Mouse (Mus musculus) heart, postnatal 14 days (tissue): ENCODE measurements at regions not wholly inside any gene's neighbourhood (a gene's known extent, or its start where the extent isn't known, plus 50 kb on each side); places are given as distances from the start of the nearest gene placed in this dataset.

Experiments used
- DNase-seq, 2 experiments: peaks; one replicate each; pipeline ENCODE4 v3.0.0; 2021 to 2022
- intact Hi-C: fragments of 180-260 bp; cut with DNase I; formaldehyde crosslinking; loops from one replicate; pipeline ENCODE4 v1.15.1; 2025

DNA sequence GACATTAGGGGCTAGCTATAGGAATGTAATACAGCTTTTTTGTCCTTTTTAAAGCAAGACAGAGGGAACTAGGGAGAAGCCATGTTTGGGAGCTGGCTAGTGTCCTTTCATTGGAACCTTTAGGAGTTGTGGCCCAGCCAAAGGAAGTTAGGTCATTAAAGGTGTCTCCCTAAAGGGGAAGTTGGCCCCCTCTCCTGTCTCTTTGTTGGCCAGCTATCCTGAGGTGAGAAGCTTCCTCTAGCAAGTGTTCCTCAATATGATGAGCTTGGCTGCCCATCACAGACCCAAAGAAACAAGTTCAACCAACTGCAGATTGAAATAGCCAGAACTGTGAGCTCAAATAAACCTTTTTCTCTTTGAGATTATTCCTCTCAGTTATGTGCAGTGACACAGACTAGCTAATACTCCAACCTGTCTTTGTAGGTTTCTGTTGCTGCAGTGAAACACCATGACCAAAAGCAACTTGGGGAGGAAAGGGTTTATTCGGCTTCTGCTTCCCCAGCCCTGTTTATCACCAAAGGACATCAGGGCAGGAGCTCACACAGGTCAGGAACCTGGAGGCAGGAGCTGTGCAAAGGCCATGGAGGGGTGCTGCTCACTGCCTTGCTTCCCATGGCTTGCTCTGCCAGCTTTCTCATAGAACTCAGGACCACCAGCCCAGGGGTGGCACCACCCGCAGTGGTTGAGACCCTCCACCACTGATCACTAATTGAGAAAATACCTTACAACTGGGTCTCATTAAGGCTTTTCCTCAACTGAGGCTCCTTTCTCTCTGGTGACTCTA is 94.0 kb upstream of the Ccn6 start:
- intact Hi-C loops, result no loop called here
- no peak for DNase-seq

DNA sequence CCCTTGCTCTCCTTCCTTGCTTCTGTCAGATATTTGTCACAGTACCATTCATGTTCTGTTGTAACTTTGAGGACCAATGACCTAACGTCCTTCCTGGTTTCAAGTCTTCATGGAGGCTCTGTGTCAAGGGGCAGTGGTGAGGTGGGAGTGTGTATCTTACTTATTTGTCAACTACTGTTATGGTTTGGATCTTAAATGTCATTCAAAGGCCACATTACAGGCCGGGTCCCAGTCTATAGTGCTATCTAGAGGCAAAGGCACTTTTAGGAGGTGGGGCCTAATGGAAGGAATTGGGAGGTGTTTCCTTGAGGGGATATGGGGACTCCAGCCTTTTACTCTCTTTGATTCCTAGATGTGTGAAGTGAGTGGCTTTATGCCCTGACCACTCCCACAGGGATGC is 91.0 kb upstream of the Ccn6 start:
- no peak for DNase-seq
- intact Hi-C loops, result no loop called here

DNA sequence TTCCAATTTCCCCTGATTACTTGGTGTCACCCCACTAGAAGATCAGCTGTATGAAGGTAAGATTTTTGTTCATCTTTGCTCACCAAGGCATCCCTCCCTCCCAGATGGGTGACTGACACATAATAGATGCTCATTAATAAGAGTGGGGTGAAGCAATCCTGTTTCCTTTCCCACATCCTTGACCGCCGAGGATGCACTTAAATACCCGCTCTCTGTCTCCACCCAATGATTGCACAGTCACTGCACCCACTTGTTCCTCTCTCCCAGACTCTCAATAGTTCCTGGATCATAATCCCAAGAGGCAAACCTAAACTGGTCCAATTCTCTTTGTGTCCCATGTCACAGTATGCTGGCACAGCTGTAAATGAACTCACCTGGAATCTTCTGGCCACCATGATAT is 86.4 kb upstream of the Ccn6 start:
- intact Hi-C loops, result no loop called here
- no peak for DNase-seq

DNA sequence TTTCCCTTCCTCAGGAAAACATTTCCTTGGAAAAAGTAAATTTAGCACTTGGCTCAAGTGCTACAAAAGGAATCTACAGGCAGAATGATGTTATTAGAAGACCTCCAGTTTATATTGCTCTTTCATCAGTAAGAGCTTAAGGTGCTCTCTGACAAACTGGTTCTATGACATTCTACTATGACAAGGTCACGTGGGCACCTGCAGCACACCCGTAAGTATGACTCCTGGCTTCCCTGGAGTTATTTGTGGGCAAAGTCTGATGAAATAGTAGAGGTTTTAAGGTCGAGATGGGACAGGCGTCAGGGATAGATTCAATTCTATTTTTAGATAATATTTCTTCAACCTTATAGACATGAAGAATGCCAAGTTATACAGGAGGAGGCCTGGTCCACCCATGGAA is 84.9 kb upstream of the Ccn6 start:
- DNase-seq, result no peak
- intact Hi-C loops, result no loop called here

DNA sequence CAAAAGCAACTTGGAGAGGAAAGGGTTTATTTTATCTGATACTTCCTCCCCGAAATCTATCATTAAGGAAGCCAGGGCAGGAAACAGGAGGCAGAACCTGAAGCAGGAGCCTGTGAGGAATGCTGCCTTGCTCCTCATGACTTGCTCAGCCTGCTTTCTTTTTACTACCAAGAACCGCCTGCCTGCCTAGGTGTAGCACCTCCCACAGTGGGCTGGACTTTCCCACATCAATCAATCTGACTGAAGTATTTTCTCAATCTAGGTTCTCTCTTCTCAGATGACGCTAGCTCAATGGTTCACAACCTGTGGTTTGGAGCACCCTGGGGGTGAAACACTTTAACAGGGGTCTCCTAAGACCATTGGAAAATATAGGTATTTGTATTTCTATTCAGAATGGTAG is 83.4 kb upstream of the Ccn6 start:
- DNase-seq, result no peak
- intact Hi-C loops, result no loop called here

DNA sequence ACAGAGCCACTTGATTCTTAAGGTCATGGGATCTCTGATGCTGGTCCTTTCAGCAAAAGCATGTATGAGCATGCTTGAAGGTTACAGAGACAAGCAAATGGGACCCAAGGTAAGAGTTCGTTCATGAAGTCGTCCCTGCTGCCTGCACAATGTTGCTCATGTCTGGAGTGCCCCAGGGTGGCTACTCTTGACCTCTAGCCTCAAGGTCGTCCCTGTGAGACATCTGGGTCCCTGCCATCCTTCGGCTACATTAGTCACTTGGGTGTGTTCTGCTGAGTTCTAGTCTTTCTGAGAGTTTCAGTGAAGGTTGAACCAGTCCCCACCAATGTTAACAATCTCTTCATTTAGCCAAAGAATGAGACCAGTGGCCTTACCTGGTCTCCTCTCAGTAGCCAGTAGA is 81.5 kb upstream of the Ccn6 start:
- intact Hi-C loops, result no loop called here
- DNase-seq, result no peak

DNA sequence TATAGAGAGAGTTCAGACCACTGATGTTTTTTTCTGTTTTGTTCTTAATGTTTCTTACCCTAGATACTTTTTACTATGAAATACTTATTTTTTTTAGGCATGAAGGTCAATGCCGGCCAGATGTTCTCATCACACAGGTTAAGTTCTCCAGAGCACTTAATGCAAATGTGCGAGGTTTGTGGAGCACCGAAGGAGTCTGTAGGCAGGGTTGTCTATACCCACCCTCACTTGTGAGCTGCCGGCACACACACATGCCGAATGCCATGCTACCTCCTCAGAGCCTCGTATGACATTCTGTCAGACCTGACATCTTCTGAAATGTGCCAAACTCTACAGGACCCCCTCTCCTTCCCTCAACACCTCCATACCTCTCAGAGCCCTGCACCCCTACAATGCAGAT is 80.5 kb upstream of the Ccn6 start:
- DNase-seq, result no peak
- intact Hi-C loops, result loop anchor here (5.0 kb wide), 2 partner anchors 123 to 203 kb away; partner anchors contain the start of gene Fyn

DNA sequence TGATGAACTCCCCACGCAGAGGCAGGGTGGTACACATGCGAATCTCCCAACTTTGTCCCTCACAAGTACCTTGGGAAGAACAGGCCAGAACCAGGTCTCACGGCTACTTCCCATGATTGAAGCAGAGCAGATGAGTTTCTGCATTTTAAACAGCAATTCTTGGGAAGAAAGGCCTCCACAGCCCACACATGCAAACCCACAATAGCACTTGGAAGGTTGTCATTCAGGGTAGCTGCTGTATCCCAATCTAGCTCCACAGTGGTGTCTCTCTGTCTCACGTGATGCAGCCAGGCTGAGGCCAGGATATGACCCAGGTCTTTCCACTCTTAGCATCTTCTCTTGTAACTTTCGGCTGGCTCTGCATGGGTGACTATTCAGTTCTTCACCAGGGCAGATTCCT is 78.8 kb upstream of the Ccn6 start:
- intact Hi-C loops, result loop anchor here (5.0 kb wide), 2 partner anchors 125 to 205 kb away; partner anchors contain the start of gene Fyn
- no peak for DNase-seq

DNA sequence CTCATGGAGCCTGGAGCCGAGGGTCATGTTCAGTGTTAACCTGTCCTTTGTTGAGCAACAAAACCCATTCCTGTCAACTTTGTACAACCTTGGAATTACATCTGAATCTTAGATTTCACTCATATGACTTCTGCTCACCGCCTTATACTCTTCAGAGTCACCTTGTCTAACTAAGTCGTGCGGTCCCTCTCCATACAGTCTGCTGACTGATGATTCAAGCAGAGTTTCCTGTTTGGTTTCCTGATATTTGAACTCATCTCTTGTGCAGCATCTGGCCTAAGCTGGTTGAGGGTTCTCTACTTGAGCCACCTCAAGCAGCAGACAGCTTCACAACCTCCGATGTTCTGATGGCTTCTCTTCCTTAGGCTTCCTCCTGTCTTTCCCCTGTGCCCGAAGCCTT is 78.3 kb upstream of the Ccn6 start:
- no peak for DNase-seq
- intact Hi-C loops, result loop anchor here (5.0 kb wide), 2 partner anchors 125 to 205 kb away; partner anchors contain the start of gene Fyn

DNA sequence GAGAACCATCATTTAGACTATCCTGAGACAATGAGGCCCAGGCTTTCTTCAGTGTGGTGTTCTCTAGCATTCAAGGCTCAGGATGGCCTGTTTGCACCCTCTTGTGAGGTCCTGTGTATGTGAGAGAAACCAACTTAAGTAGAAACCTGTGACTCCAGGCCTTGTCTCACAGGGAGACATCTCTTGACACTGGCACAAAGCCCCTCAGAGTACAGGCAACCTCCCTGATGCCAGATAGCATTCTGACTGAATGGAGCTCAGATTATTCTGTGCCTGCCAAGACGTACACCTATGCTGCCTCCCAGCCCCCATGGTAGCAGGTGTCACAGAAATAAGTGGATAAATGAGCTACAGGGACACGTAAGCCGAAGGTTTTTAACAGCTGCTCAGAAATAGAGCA is 77.9 kb upstream of the Ccn6 start:
- intact Hi-C loops, result loop anchor here (5.0 kb wide), 2 partner anchors 126 to 206 kb away; partner anchors contain the start of gene Fyn
- no peak for DNase-seq

DNA sequence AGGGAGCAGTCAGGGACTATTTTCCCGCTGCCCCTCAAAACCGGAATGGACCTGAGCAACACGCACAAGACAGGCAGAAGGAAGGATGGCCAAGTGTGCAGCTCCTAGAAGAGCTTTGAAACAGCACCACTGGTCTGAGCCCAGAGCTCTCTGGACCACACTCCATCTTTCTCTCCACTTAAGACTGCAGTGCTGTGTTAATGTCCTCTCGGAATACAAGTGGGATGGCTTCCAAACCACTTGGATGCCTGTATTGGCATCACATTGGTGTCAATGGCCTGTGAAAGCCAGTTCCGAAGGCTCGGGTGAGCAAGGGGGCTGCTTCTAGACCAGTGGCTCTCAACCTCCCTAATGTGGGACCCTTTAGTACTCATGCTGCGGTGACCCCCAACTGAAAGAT is 77.4 kb upstream of the Ccn6 start:
- intact Hi-C loops, result loop anchor here (1.0 to 5.0 kb wide), 3 partner anchors 126 to 279 kb away; partner anchors contain the start of gene Fyn
- no peak for DNase-seq

DNA sequence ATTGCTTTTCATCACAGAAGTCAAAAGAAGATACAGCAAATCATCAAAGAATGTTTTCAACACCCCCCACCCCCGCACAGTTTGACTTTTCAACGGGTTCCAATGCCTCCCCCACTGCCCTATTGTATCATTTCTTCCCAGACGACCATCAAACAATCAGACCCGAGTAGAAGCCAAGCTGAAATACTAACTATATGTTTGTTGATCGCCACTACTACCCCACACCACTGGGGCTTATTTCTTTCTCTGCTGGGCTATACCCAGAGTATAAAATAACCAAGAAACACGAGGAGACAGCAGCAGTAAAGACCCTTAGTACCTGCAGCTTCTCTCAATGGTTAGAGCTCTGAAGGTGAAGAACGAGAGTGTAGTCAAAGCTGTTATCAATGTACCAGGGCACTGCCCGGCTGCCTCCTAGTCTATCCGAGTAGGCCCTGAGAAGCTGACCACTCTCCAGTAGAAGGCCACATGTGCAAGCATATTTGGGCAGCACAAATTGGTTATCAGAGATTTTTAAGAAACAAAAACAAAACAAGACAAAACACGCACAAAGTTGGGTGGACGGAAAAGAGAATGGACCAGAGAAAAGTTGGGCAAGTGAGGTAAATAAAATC is 76.7 kb upstream of the Ccn6 start:
- intact Hi-C loops, result loop anchor here (1.0 to 5.0 kb wide), 3 partner anchors 127 to 280 kb away; partner anchors contain the start of gene Fyn
- no peak for DNase-seq

DNA sequence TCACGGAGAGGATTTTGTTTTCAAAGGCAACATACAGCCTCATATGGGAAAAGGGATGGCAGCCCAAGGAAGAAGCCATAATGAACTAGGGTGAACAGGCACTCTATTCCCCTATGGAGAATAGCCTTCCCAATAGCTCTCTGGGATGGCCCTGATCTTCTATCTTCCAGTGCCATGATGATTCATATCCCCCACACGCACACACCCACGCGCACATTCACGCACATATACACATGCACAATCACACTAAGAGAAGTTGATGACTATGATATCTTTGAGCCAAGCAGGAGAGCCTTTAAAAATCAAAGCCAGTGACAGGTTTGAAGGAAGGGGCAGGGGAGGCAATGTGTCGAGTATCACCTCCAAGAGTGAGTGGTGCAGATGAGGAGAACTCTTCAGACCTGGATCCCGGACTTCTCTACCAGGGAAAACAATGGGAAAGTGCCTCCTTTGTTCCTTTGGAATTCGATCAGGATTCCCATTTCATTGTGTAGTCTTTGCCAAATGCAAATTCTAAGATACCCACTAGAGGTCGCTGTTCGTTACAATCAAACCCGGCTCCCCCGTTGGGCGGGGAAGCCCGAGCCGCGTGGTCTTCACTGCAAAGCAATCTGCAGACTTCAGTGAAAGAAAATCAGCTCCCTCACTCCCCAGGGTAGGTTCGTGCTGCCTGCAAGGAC is 76.0 kb upstream of the Ccn6 start:
- intact Hi-C loops, result loop anchor here (1.0 to 5.0 kb wide), 4 partner anchors 69 to 281 kb away; partner anchors contain the start of gene Fyn
- peak; percentile 78 to 89 for DNase-seq

DNA sequence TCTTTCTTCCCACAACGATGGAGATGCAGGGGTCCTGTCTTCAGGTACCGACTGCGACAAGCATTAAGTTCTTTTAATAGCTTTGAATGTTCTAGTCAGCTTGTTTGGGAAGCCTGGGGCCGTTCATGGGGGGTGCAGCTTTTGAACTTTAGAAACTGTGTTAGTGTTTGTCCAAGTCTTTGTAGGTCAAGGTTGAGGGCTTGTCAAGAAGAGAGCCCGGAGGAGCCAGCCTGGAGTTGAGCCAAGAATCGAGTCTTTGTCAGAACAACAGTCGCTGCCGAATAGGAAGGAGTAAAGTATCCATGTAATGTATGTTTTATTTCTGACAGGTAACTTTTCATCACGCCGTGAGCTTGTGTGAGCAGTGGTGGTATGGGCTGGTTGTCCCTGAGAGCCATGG is 75.0 kb upstream of the Ccn6 start:
- peak in 1 of 2 experiments; percentile 34 for DNase-seq
- intact Hi-C loops, result loop anchor here (2.0 kb wide), 1 partner anchor 68 kb away; no protein-coding TSS in a partner anchor

DNA sequence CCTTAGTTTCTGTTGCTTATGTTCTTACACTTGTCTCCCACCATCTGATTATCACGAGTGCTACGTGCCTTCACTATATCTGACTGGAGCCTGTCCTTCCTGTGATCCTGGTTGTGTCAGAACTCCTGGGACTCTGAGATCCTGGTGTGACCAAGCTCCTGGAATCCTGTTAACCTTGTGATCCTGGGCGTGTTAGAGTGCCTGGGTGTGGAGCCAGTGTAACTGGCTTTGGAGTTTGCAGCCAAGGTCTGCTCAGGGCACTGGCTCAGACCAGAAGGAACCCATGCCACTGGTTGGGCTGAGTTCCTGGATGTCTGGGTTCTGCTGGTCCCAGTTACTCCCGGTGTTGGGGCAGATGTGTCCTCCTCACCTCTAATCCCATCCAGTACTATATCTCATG is 74.0 kb upstream of the Ccn6 start:
- intact Hi-C loops, result no loop called here
- no peak for DNase-seq

DNA sequence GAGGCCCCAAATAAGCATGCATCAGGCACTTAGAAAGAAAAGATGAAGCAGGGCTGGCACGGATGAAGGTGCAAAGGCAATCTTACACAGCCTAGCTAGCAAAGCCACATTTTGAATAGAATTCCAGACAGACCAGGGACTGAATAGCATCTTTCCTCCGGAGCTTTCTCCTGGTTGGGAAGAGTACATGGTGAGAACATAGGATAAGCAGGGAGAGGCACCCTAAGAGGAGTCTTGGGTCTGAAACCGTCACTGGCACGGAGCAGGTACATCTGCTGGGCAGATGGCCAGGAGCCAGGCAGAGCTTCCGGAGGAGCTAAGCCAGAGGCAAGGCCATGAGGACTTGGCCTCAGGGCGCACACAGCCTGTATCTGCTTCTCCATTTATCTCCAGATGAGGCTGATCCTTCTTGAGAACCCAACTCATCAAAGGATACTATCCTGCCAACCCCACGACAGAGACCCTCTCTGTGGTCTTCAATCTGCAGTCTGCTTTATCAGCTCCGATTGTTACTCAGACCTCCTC is 70.4 kb upstream of the Ccn6 start:
- no peak for DNase-seq
- intact Hi-C loops, result no loop called here

DNA sequence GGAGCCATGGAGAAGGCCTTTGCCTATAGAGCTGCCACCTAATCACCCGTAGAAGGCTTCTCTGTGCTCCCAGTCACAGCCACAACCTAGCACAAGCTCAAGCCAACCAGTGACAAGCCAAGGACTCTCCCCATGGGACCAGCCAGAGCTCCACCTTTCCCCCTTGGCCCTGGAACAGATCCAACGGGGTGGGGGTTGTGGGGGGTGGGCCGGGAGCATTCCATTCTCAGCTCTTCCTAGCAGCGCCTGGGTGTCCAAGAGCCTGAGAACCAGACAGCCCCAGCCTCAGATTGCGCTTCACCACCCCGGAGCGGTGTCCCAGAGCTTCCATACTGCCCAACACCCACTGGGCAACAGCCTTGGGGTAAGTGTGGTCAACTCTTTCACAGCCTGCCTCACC is 69.6 kb upstream of the Ccn6 start:
- DNase-seq, result no peak
- intact Hi-C loops, result no loop called here

DNA sequence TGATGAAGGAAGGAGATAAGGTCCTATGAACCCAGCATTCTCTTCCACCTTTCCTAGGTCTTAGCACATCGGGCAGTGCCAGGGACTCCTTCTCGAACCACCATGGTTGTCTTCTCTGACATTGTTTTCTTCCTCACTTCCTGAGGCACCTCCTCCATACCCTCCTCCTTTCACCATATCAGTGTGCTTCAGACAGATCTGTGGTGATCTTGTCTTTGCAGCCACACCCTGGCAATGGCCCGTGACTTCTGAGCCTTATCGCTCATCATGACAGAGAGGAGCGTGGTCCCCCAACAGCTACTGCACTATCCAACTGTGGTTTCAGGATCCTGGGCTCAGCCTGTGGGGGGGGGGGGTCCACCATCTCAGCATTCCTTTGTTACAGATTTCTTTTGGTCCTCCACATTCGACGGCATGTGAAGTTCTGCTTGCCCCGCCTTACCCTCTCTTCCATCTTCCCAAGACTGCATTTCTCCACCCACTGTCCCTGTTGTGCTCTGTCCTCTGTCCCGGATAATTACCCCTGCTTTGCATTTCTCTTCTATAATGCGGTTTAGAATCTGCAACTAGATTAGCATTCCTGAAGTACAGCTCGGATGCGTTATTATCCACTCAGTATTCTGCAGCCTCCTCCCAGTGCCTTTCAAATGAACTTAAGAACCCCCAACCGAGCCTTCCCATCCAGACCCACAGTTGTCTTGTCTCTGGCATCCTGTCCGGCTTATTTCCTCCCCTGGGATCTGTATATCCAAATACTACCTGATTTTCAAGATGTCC is 67.2 kb upstream of the Ccn6 start:
- no peak for DNase-seq

DNA sequence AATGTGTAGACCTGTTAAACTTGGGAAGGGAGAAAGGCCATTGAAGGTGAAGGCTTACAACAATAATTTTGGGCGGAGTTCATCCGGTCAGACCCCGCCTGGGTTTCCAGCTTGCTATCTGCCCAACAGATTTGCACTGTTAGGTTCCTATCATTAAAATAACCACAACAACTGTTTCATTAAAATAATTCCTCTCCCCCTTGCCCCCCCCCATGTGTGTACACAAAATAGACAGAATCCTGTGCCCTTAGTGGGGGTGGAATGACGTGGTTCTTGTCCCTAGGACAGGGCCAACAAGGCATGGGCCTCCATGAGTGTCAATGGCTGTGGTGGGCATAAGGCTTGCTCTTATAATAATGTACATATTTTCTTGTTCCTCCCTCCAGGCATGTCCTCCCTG is 65.6 kb upstream of the Ccn6 start:
- intact Hi-C loops, result no loop called here
- no peak for DNase-seq

More for the DNA sequence above, 67.2 kb upstream of the Ccn6 start:
- intact Hi-C loops, result no loop called here

DNA sequence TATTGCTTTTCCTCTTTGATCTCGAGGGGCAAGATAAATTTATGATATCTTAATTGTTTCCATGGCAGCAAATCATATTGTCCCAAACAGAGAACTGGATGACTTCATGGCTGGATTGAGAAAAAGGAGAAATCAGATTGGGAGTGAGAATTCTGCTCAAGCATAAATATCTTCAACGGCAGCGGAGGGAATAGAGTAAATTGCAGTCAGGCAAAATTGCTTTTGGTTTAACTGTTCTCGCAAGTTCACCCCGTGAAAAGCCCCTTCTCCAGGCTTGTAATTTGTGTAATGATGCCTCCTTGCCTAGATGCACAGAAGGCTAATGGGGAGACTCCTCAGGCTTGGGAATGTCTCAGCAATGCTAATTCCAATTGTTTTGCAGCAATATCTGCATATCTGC is 64.4 kb upstream of the Ccn6 start:
- intact Hi-C loops, result no loop called here
- DNase-seq, result no peak
